Mouse (Mus musculus): ENCODE measurements at regions not wholly inside any gene's neighbourhood (a gene's known extent, or its start where the extent isn't known, plus 50 kb on each side); places are given as distances from the start of the nearest gene placed in this dataset.

GRCm38 (mm10) chr16:95057596-95057995 is 60.1 kb upstream of the Kcnj6 start:
- H3K4me1 ChIP-seq (replicated peaks; ENCODE audit: control insufficient read depth, insufficient read depth, low read length): no peaks in the 10 kb centered on the region
- H3K36me3 ChIP-seq (ENCODE audit: control insufficient read depth, insufficient read depth): no peaks in the 10 kb centered on the region
- H3K9ac ChIP-seq (replicated peaks; ENCODE audit: low read depth, low read length): no peak overlapping the region
- peaks cover 4% of the 10 kb centered on the region; the same call in 1 of the 2 replicates for H3K9me3 ChIP-seq (ENCODE audit: control insufficient read depth, low read length)
- no peak overlapping the region for H3K4me3 ChIP-seq (replicated peaks; ENCODE audit: low read length)
- H3K27ac ChIP-seq (ENCODE audit: low read length): no peak overlapping the region
- H3K4me2 ChIP-seq (ENCODE audit: low read length): no peak overlapping the region
- WGBS: 31% methylated on average over 1 of the region's 1 CpGs
- no peak for ATAC-seq
- H3K27me3 ChIP-seq (replicated peaks; ENCODE audit: control insufficient read depth, insufficient read depth, low read length): no peaks in the 10 kb centered on the region

DNA sequence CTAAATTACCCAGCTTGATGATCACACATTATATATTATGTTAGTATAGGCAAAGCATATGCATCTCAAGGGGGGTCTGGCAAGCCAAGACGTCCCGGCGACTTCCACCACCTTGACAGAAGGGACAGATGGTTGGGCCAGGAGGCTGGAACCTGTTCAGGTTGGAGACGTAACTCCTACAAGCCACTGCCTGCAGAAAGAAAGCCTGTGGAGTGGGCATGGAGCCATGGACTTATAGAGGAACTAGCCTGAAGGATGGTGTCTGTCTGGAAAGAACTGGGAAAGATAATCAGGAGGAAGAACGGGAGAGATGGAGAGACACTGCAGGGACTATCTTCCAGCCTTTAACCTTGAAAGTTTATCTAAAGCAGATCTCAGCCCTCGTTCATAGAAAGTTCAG is 66.9 kb upstream of the Kcnj6 start:
- Histone ChIP-seq H3K4me1 (replicated peaks; ENCODE audit: control insufficient read depth, insufficient read depth, low read length) (no peaks in the 10 kb centered on the region), H3K9ac (replicated peaks; ENCODE audit: low read depth, low read length) (no peak overlapping the region), H3K4me2 (ENCODE audit: low read length) (no peak overlapping the region), H3K9me3 (ENCODE audit: control insufficient read depth, low read length) (no peaks in the 10 kb centered on the region), H3K27me3 (replicated peaks; ENCODE audit: control insufficient read depth, insufficient read depth, low read length) (no peaks in the 10 kb centered on the region), H3K27ac (ENCODE audit: low read length) (no peak overlapping the region), H3K4me3 (replicated peaks; ENCODE audit: low read length) (no peak overlapping the region), H3K36me3 (ENCODE audit: control insufficient read depth, insufficient read depth) (no peaks in the 10 kb centered on the region)
- 70% methylated on average over 6 of the region's 6 CpGs for WGBS
- no peak for ATAC-seq

GRCm38 (mm10) chr16:95066687-95067086 is 69.2 kb upstream of the Kcnj6 start:
- H3K36me3 ChIP-seq (ENCODE audit: control insufficient read depth, insufficient read depth): no peaks in the 10 kb centered on the region
- no peak overlapping the region for H3K4me3 ChIP-seq (replicated peaks; ENCODE audit: low read length)
- 90% methylated on average over 3 of the region's 3 CpGs for WGBS
- H3K27ac ChIP-seq (ENCODE audit: low read length): no peak overlapping the region
- no peak overlapping the region for H3K9ac ChIP-seq (replicated peaks; ENCODE audit: low read depth, low read length)
- no peak for ATAC-seq
- H3K4me1 ChIP-seq (replicated peaks; ENCODE audit: control insufficient read depth, insufficient read depth, low read length): no peaks in the 10 kb centered on the region
- H3K4me2 ChIP-seq (ENCODE audit: low read length): no peak overlapping the region
- H3K9me3 ChIP-seq (ENCODE audit: control insufficient read depth, low read length): no peaks in the 10 kb centered on the region
- H3K27me3 ChIP-seq (replicated peaks; ENCODE audit: control insufficient read depth, insufficient read depth, low read length): no peaks in the 10 kb centered on the region

DNA sequence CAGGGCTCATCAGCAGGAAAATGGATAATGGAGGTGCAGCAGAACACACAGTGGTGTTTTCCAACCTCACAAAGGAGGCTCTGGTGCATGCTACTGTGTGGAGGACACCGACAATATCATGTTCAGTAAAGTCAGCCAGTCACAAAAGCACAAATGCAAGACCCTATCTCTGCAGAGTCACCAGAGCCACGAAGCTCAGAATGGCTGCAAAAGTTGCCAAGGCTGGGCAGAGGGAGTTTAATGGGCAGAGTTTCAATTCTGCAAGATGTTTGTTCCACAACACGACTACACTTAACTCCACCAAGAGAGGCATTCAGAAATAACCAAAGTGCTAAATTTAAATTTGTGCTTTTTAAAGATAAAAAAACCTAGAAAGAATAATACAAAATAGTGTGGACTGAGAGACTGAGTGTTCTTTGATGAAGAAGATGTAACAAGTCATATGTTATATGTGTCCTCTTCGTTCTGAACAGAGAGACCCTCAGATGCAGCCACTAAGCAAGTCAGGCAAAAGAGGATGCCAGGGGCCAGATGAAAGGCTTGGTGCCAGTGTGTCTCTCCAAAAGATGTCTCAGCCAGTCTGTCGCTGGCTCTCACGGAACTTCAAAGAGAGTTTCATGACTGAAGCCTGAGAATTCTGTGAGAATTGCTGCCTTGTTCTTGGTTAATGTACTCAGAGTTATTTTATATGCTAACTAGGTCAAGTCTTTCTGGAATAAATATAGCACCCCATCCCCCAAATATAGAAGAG is 95.1 kb upstream of the Kcnj6 start:
- Histone ChIP-seq H3K36me3 (ENCODE audit: control insufficient read depth, insufficient read depth) (no peaks in the 10 kb centered on the region), H3K9me3 (ENCODE audit: control insufficient read depth, low read length) (no peaks in the 10 kb centered on the region), H3K4me2 (ENCODE audit: low read length) (no peak overlapping the region), H3K27me3 (replicated peaks; ENCODE audit: control insufficient read depth, insufficient read depth, low read length) (no peaks in the 10 kb centered on the region), H3K4me1 (replicated peaks; ENCODE audit: control insufficient read depth, insufficient read depth, low read length) (no peaks in the 10 kb centered on the region), H3K9ac (replicated peaks; ENCODE audit: low read depth, low read length) (no peak overlapping the region), H3K4me3 (replicated peaks; ENCODE audit: low read length) (no peak overlapping the region), H3K27ac (ENCODE audit: low read length) (no peak overlapping the region)
- ATAC-seq: no peak
- WGBS: 57% methylated on average over 6 of the region's 6 CpGs

- no peak for ATAC-seq
- Histone ChIP-seq H3K9ac (replicated peaks; ENCODE audit: low read depth, low read length) (no peak overlapping the region), H3K36me3 (ENCODE audit: control insufficient read depth, insufficient read depth) (no peaks in the 10 kb centered on the region), H3K27me3 (replicated peaks; ENCODE audit: control insufficient read depth, insufficient read depth, low read length) (no peaks in the 10 kb centered on the region), H3K4me1 (replicated peaks; ENCODE audit: control insufficient read depth, insufficient read depth, low read length) (no peaks in the 10 kb centered on the region), H3K9me3 (ENCODE audit: control insufficient read depth, low read length) (no peaks in the 10 kb centered on the region), H3K27ac (ENCODE audit: low read length) (no peak overlapping the region), H3K4me2 (ENCODE audit: low read length) (no peak overlapping the region), H3K4me3 (replicated peaks; ENCODE audit: low read length) (no peak overlapping the region)
- 39% methylated on average over 10 of the region's 10 CpGs for WGBS
Observed at GRCm38 (mm10) chr16:95093753-95094152, 96.3 kb upstream of the Kcnj6 start.

GRCm38 (mm10) chr16:95100954-95101353 is 103.5 kb upstream of the Kcnj6 start:
- ATAC-seq: no peak
- H3K9ac ChIP-seq (replicated peaks; ENCODE audit: low read depth, low read length): no peak overlapping the region
- 73% methylated on average over 9 of the region's 9 CpGs for WGBS
- H3K4me3 ChIP-seq (replicated peaks; ENCODE audit: low read length): no peak overlapping the region
- no peaks in the 10 kb centered on the region for H3K9me3 ChIP-seq (ENCODE audit: control insufficient read depth, low read length)
- H3K4me2 ChIP-seq (ENCODE audit: low read length): no peak overlapping the region
- no peaks in the 10 kb centered on the region for H3K27me3 ChIP-seq (replicated peaks; ENCODE audit: control insufficient read depth, insufficient read depth, low read length)
- no peaks in the 10 kb centered on the region for H3K4me1 ChIP-seq (replicated peaks; ENCODE audit: control insufficient read depth, insufficient read depth, low read length)
- no peak overlapping the region for H3K27ac ChIP-seq (ENCODE audit: low read length)
- no peaks in the 10 kb centered on the region for H3K36me3 ChIP-seq (ENCODE audit: control insufficient read depth, insufficient read depth)

- Histone ChIP-seq H3K9me3 (ENCODE audit: control insufficient read depth, low read length) (no peaks in the 10 kb centered on the region), H3K27ac (ENCODE audit: low read length) (no peak overlapping the region), H3K27me3 (replicated peaks; ENCODE audit: control insufficient read depth, insufficient read depth, low read length) (no peaks in the 10 kb centered on the region), H3K4me2 (ENCODE audit: low read length) (no peak overlapping the region), H3K36me3 (ENCODE audit: control insufficient read depth, insufficient read depth) (no peaks in the 10 kb centered on the region), H3K4me3 (replicated peaks; ENCODE audit: low read length) (no peak overlapping the region), H3K4me1 (replicated peaks; ENCODE audit: control insufficient read depth, insufficient read depth, low read length) (peaks cover 4% of the 10 kb centered on the region), H3K9ac (replicated peaks; ENCODE audit: low read depth, low read length) (no peak overlapping the region)
- WGBS: 67% methylated on average over 8 of the region's 8 CpGs
- no peak for ATAC-seq
Observed at GRCm38 (mm10) chr16:95117531-95117930, 120.0 kb upstream of the Kcnj6 start.

GRCm38 (mm10) chr16:95119293-95119692 is 121.8 kb upstream of the Kcnj6 start:
- Histone ChIP-seq H3K4me3 (replicated peaks; ENCODE audit: low read length) (no peak overlapping the region), H3K27me3 (replicated peaks; ENCODE audit: control insufficient read depth, insufficient read depth, low read length) (no peaks in the 10 kb centered on the region), H3K9me3 (ENCODE audit: control insufficient read depth, low read length) (no peaks in the 10 kb centered on the region), H3K4me2 (ENCODE audit: low read length) (no peak overlapping the region), H3K36me3 (ENCODE audit: control insufficient read depth, insufficient read depth) (no peaks in the 10 kb centered on the region), H3K4me1 (replicated peaks; ENCODE audit: control insufficient read depth, insufficient read depth, low read length) (peaks cover 4% of the 10 kb centered on the region), H3K9ac (replicated peaks; ENCODE audit: low read depth, low read length) (no peak overlapping the region), H3K27ac (ENCODE audit: low read length) (no peak overlapping the region)
- 59% methylated on average over 4 of the region's 4 CpGs for WGBS
- ATAC-seq: no peak

DNA sequence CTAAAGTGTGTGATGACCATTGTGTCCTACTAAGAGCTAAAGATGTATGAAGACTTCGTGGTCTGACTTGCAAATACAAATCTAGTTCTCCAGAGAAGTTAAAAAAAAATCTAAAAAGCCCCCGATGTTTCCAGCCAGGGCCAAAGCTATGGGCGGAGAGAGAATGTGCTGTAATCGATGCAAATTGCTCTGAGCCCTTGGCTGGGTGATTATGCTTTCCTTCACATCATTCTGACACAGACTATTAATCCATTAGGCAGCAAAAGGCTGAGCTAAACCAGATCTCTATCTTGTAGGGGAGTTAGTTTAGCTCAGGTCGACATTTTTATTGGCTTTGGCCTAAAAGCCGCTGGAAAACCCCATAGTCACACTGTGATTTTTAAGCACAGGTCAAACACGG is 124.5 kb upstream of the Kcnj6 start:
- Histone ChIP-seq H3K27me3 (replicated peaks; ENCODE audit: control insufficient read depth, insufficient read depth, low read length) (no peaks in the 10 kb centered on the region), H3K36me3 (ENCODE audit: control insufficient read depth, insufficient read depth) (no peaks in the 10 kb centered on the region), H3K4me3 (replicated peaks; ENCODE audit: low read length) (no peak overlapping the region), H3K27ac (ENCODE audit: low read length) (no peak overlapping the region), H3K4me2 (ENCODE audit: low read length) (no peak overlapping the region), H3K9me3 (ENCODE audit: control insufficient read depth, low read length) (no peaks in the 10 kb centered on the region), H3K9ac (replicated peaks; ENCODE audit: low read depth, low read length) (no peak overlapping the region), H3K4me1 (replicated peaks; ENCODE audit: control insufficient read depth, insufficient read depth, low read length) (peaks cover 4% of the 10 kb centered on the region)
- WGBS: 55% methylated on average over 7 of the region's 7 CpGs
- ATAC-seq: peak; percentile 58; the same call in 1 of the 2 replicates

- Histone ChIP-seq H3K9me3 (ENCODE audit: control insufficient read depth, low read length) (no peaks in the 10 kb centered on the region), H3K4me3 (replicated peaks; ENCODE audit: low read length) (no peak overlapping the region), H3K4me2 (ENCODE audit: low read length) (no peak overlapping the region), H3K27ac (ENCODE audit: low read length) (no peak overlapping the region), H3K36me3 (ENCODE audit: control insufficient read depth, insufficient read depth) (no peaks in the 10 kb centered on the region), H3K27me3 (replicated peaks; ENCODE audit: control insufficient read depth, insufficient read depth, low read length) (no peaks in the 10 kb centered on the region), H3K4me1 (replicated peaks; ENCODE audit: control insufficient read depth, insufficient read depth, low read length) (peaks cover 10% of the 10 kb centered on the region; the same call in 1 of the 2 replicates), H3K9ac (replicated peaks; ENCODE audit: low read depth, low read length) (no peak overlapping the region)
- no peak for ATAC-seq
- WGBS: 69% methylated on average over 8 of the region's 8 CpGs
Observed at GRCm38 (mm10) chr16:95127616-95128015, 129.7 kb upstream of the Kcnj15 start.

Measured in forebrain, embryonic 16.5 days (tissue).